Mouse (Mus musculus) urinary bladder, postnatal 4 days (tissue): ENCODE data around the gene Hs3st2.

Source experiments
- DNase-seq, 2 experiments: peaks; one replicate each; pipeline ENCODE4 v3.0.0; 2021 to 2022; ENCODE audit warnings: low spot score in 2 of 2

Hs3st2 gene

GRCm38 (mm10) chr7:121458075-121458474, 66.4 kb downstream of the Hs3st2 start:
- no peak for DNase-seq

GRCm38 (mm10) chr7:121460626-121461025, 69.0 kb downstream of the Hs3st2 start:
- no peak for DNase-seq

GRCm38 (mm10) chr7:121464441-121464840, 72.8 kb downstream of the Hs3st2 start:
- DNase-seq = no peak

- DNase-seq = no peak
Observed at GRCm38 (mm10) chr7:121465111-121465510, 73.5 kb downstream of the Hs3st2 start.

- DNase-seq = no peak
Observed at GRCm38 (mm10) chr7:121466331-121466730, 74.7 kb downstream of the Hs3st2 start.

- no peak for DNase-seq
Observed at GRCm38 (mm10) chr7:121469435-121469834, 77.8 kb downstream of the Hs3st2 start.

GRCm38 (mm10) chr7:121478302-121478701, 86.6 kb downstream of the Hs3st2 start:
- DNase-seq = no peak

- DNase-seq = no peak
Observed at GRCm38 (mm10) chr7:121480106-121480505, 88.4 kb downstream of the Hs3st2 start.

- DNase-seq = no peak
Observed at GRCm38 (mm10) chr7:121484590-121484989, 92.9 kb downstream of the Hs3st2 start.

GRCm38 (mm10) chr7:121485266-121485665, 93.6 kb downstream of the Hs3st2 start:
- DNase-seq = no peak

- no peak for DNase-seq
Observed at GRCm38 (mm10) chr7:121487291-121487690, 95.6 kb downstream of the Hs3st2 start.

- DNase-seq = no peak
Observed at GRCm38 (mm10) chr7:121489401-121489800, 97.7 kb downstream of the Hs3st2 start.

- DNase-seq = no peak
Observed at GRCm38 (mm10) chr7:121491455-121492005, 99.9 kb downstream of the Hs3st2 start.

- DNase-seq = no peak
Observed at GRCm38 (mm10) chr7:121500516-121500915, 108.9 kb downstream of the Hs3st2 start.

- DNase-seq = no peak
Observed at GRCm38 (mm10) chr7:121501666-121502065, 110.0 kb downstream of the Hs3st2 start.

- DNase-seq = no peak
Observed at GRCm38 (mm10) chr7:121516727-121517126, 125.1 kb downstream of the Hs3st2 start.

- DNase-seq = no peak
Observed at GRCm38 (mm10) chr7:121517165-121517591, 125.5 kb downstream of the Hs3st2 start.

- DNase-seq = no peak
Observed at GRCm38 (mm10) chr7:121522125-121522524, 130.5 kb downstream of the Hs3st2 start.

GRCm38 (mm10) chr7:121529023-121529422, 137.4 kb downstream of the Hs3st2 start:
- DNase-seq = no peak

- DNase-seq = no peak
Observed at GRCm38 (mm10) chr7:121533639-121534038, 142.0 kb downstream of the Hs3st2 start.

GRCm38 (mm10) chr7:121534386-121534785, 142.7 kb downstream of the Hs3st2 start:
- no peak for DNase-seq

- no peak for DNase-seq
Observed at GRCm38 (mm10) chr7:121535987-121536386, 144.3 kb downstream of the Hs3st2 start.

GRCm38 (mm10) chr7:121539405-121540275, 148.0 kb downstream of the Hs3st2 start:
- DNase-seq = no peak
